Mouse (Mus musculus) heart, embryonic 14.5 days (tissue): Measurements from ENCODE around the gene Ncor2. TPM values are rescaled to one million over a fixed set of nuclear protein-coding genes. Genes with fewer than 3 reads are reported as not detected.

Experiments
- ATAC-seq: fragments of 200-750 bp; cut with Nextera tagmentation; 2 replicates; pipeline ENCODE4 v1.8.0; 2017; ENCODE audit warnings: low read depth, moderate TSS enrichment; ENCODE audit not compliant: insufficient number of reproducible peaks, insufficient read depth, low FRiP score
- H3K27ac ChIP-seq, 2 experiments: fragments of 200-500 bp in 1 of 2; fragments of 300-500 bp in 1 of 2; sonication (generic) in 1 of 2; replicated peaks in 1 of 2; 2 replicates each; pipeline ENCODE4 v1.5.1; 2012 to 2014; ENCODE audit warnings: low read depth in 2 of 2, low read length in 2 of 2, control low read depth in 1 of 2, mild to moderate bottlenecking in 1 of 2, mixed read lengths in 1 of 2; ENCODE audit not compliant: control insufficient read depth in 1 of 2, insufficient read depth in 1 of 2
- H3K27me3 ChIP-seq: fragments of 300-500 bp; sonication (generic); 2 replicates; pipeline ENCODE4 v1.6.1; 2014; ENCODE audit warnings: mild to moderate bottlenecking, low read length, control low read depth; ENCODE audit not compliant: control insufficient read depth, insufficient read depth
- H3K36me3 ChIP-seq: fragments of 300-500 bp; sonication (generic); 2 replicates; pipeline ENCODE4 v1.6.1; 2014; ENCODE audit warnings: mild to moderate bottlenecking, control low read depth, low read length, mixed read lengths; ENCODE audit not compliant: control insufficient read depth, insufficient read depth
- H3K4me1 ChIP-seq, 2 experiments: fragments of 200-500 bp in 1 of 2; fragments of 300-500 bp in 1 of 2; sonication (generic) in 1 of 2; 2 replicates each; pipeline ENCODE4 v1.6.1; 2012 to 2014; ENCODE audit warnings: low read length in 2 of 2, control low read depth in 1 of 2, mixed read lengths in 1 of 2; ENCODE audit not compliant: control insufficient read depth in 2 of 2, insufficient read depth in 2 of 2
- H3K4me2 ChIP-seq: fragments of 300-500 bp; sonication (generic); 2 replicates; pipeline ENCODE4 v1.6.1; 2014; ENCODE audit warnings: mild to moderate bottlenecking, low read length
- H3K4me3 ChIP-seq, 2 experiments: fragments of 200-500 bp in 1 of 2; fragments of 300-500 bp in 1 of 2; sonication (generic) in 1 of 2; 2 replicates each; pipeline ENCODE4 v1.5.1; 2012 to 2014; ENCODE audit warnings: low read length in 2 of 2, mild to moderate bottlenecking in 2 of 2, control low read depth in 1 of 2, low read depth in 1 of 2, moderate library complexity in 1 of 2; ENCODE audit not compliant: control insufficient read depth in 1 of 2, insufficient read depth in 1 of 2
- H3K9ac ChIP-seq: fragments of 300-500 bp; sonication (generic); 2 replicates; pipeline ENCODE4 v1.6.1; 2014; ENCODE audit warnings: mild to moderate bottlenecking, low read length
- H3K9me3 ChIP-seq: fragments of 300-500 bp; sonication (generic); 2 replicates; pipeline ENCODE4 v1.6.1; 2016; ENCODE audit warnings: low read length, control low read depth; ENCODE audit not compliant: control insufficient read depth
- WGBS: fragments of 180-500 bp; shearing (Covaris S2); extraction: QIAGEN DNeasy Blood & Tissue Kit; methylation state at CpG from one replicate; pipeline ENCODE4 v1.1.7; 2014; 5-methylcytosine and 5-hydroxymethylcytosine counted together
- polyA plus RNA-seq: library from polyadenylated mRNA; unstranded; fragments of >200 nt; fragmentation: Nextera tagmentation; extraction: Ambion mirVana; gene quantifications from 2 replicates; pipeline ENCODE4 v1.2.1, GENCODE M21; 2014

Gene Ncor2
- polyA plus RNA-seq, 1 experiment from 2014 or later: 17.6 TPM

DNA sequence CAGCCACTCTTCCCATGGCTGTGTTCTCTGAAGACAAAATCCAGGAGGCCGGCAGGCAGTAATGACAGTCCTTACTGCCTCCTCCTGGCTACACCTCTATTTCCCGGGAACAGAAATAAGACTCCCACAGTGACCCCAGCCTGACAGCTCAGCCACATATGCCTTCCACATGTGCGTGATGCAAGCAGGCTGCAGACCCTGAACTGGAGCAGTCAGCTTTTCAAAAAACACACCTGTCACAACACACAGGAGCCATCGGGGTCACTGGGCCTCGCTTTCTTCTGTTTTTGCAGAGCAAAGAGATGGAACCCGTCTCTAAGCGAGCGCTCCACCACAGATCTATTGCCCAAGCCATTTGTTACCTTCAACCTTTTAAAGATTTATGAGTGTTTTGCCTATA, 68.8 kb downstream of the Ncor2 start:
- 91% methylated on average over 8 of the region's 8 CpGs for WGBS
- ATAC-seq: no peak
- Histone ChIP-seq H3K4me2 (no peak overlapping the region), H3K9ac (no peak overlapping the region), H3K4me1 (peaks cover 7 to 40% of the 10 kb centered on the region in 2 experiments), H3K27ac (no peak overlapping the region), H3K4me3 (no peak overlapping the region), H3K36me3 (peaks cover 66% of the 10 kb centered on the region), H3K9me3 (0 out of 2 replicates have a peak, but pooled peaks cover 3% of the 10 kb centered on the region), H3K27me3 (no peaks in the 10 kb centered on the region)

DNA sequence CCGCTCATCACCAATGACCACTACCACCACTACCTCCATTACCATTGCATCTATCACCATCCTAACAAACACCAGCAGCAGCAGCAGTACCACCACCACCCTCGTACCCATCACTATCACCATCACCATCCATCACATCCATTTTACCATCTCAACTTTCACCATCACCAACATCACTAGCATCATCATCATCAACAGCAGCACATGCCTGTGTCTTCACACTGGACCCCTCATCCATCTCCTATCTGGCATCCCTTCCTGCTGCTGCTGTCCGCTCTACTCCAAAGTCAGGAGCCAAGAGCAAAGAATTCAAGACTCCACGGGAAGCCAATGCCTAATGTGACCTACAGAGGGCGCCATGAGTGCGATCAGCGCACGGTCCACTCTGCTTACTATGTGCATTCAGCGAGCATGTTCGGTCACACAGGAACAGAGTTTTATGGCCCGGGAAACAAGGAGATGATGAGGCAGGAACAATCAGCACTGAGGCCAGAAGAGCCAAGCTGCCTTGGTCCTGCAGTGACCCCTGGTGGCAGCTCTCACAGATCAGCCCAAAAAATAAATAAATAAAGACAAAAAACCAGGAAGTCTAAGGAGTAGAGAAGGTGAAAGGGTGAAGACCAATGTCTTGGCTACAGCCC, 71.9 kb downstream of the Ncor2 start:
- Histone ChIP-seq H3K4me2 (no peak overlapping the region), H3K36me3 (peaks cover 65% of the 10 kb centered on the region), H3K27ac (no peak overlapping the region), H3K9ac (no peak overlapping the region), H3K9me3 (no peaks in the 10 kb centered on the region), H3K4me3 (no peak overlapping the region), H3K27me3 (no peaks in the 10 kb centered on the region), H3K4me1 (peaks cover 23 to 44% of the 10 kb centered on the region in 2 experiments)
- WGBS: 70% methylated on average over 11 of the region's 11 CpGs
- ATAC-seq: no peak

- no peak for ATAC-seq
- Histone ChIP-seq H3K36me3 (peaks cover 72% of the 10 kb centered on the region), H3K27me3 (no peaks in the 10 kb centered on the region), H3K4me2 (no peak overlapping the region), H3K4me3 (no peak overlapping the region), H3K27ac (no peak overlapping the region), H3K9me3 (no peaks in the 10 kb centered on the region), H3K4me1 (peaks cover 26 to 42% of the 10 kb centered on the region in 2 experiments), H3K9ac (no peak overlapping the region; the same call in 1 of the 2 replicates)
- WGBS: 71% methylated on average over 16 of the region's 16 CpGs
Measured at GRCm38 (mm10) chr5:125106191-125106590, 72.8 kb downstream of the Ncor2 start.

DNA sequence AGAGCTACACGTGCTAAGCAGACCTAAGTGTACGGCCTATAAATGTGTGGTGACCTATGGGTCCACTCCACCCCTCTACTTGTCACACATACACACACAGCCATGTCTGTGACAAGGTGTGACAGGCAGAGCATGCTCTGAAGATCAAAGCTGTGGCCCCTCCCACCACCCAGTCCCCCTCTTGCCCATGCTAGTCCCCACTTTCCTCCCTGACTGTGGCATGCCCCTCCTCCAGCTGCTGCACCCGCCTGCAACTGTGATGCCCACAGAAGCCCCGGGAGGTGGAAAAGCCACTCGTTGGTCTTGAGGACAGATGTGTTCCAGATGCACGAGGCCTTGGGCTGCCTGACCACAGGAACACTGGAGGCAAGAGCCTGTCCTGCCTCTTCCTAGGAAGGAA, 74.2 kb downstream of the Ncor2 start:
- peaks cover 26 to 38% of the 10 kb centered on the region in 2 experiments for H3K4me1 ChIP-seq
- no peak overlapping the region for H3K4me3 ChIP-seq
- H3K9me3 ChIP-seq: no peaks in the 10 kb centered on the region
- no peak for ATAC-seq
- no peak overlapping the region for H3K4me2 ChIP-seq
- H3K27me3 ChIP-seq: no peaks in the 10 kb centered on the region
- peaks cover 70% of the 10 kb centered on the region for H3K36me3 ChIP-seq
- no peak overlapping the region for H3K9ac ChIP-seq
- WGBS: 52% methylated on average over 6 of the region's 6 CpGs
- no peak overlapping the region for H3K27ac ChIP-seq

DNA sequence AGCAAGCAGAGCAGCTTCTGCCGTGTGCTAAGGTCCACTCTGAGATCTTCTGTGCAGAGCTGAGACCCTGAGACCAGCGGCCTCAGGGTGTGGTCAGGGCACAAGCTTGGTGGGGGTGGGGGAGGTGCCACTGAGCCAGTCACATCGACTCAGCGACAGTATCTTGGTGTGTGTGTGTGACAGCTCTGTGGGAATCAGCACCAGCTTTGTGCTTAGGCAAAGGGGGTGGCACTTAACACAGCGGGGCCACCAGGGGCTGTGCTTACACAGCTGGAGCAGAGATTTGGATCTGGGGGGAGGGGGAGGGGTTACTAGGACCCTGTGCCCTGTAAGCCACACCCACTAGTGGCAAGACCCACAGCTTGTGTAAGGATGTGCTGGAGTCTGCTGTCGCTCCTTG, 75.6 kb downstream of the Ncor2 start:
- peak overlapping the region in 1 of 2 experiments; percentile 29; a peak in 1 of 4 replicates for H3K27ac ChIP-seq
- H3K4me2 ChIP-seq: no peak overlapping the region
- peaks cover 26 to 38% of the 10 kb centered on the region in 2 experiments for H3K4me1 ChIP-seq
- no peak for ATAC-seq
- WGBS: 15% methylated on average over 6 of the region's 6 CpGs
- H3K36me3 ChIP-seq: peaks cover 67% of the 10 kb centered on the region
- no peak overlapping the region for H3K4me3 ChIP-seq
- H3K27me3 ChIP-seq: no peaks in the 10 kb centered on the region
- H3K9ac ChIP-seq: no peak overlapping the region
- H3K9me3 ChIP-seq: no peaks in the 10 kb centered on the region

GRCm38 (mm10) chr5:125102907-125103306, 76.1 kb downstream of the Ncor2 start:
- H3K4me3 ChIP-seq: no peak overlapping the region
- peak overlapping the region; percentile 9 to 29; a peak in 3 of 4 replicates for H3K27ac ChIP-seq
- peak overlapping the region; percentile 26; the same call in 1 of the 2 replicates for H3K9ac ChIP-seq
- no peaks in the 10 kb centered on the region for H3K9me3 ChIP-seq
- no peak for ATAC-seq
- peaks cover 67% of the 10 kb centered on the region for H3K36me3 ChIP-seq
- H3K4me1 ChIP-seq: peaks cover 26 to 38% of the 10 kb centered on the region in 2 experiments
- H3K27me3 ChIP-seq: no peaks in the 10 kb centered on the region
- no peak overlapping the region for H3K4me2 ChIP-seq
- 22% methylated on average over 7 of the region's 7 CpGs for WGBS

GRCm38 (mm10) chr5:125102352-125102751, 76.7 kb downstream of the Ncor2 start:
- Histone ChIP-seq H3K27me3 (no peaks in the 10 kb centered on the region), H3K4me3 (no peak overlapping the region), H3K9me3 (no peaks in the 10 kb centered on the region), H3K4me1 (peaks cover 26 to 38% of the 10 kb centered on the region in 2 experiments), H3K4me2 (no peak overlapping the region), H3K27ac (peak overlapping the region; percentile 9 to 29; a peak in 3 of 4 replicates), H3K36me3 (peaks cover 69% of the 10 kb centered on the region), H3K9ac (peak overlapping the region; percentile 26; the same call in 1 of the 2 replicates)
- ATAC-seq: no peak
- 39% methylated on average over 8 of the region's 8 CpGs for WGBS
